Mouse (Mus musculus) ES-Bruce4 (cell line): ENCODE data around the gene Exoc4. TPM values are rescaled to one million over a fixed set of nuclear protein-coding genes. Genes with fewer than 3 reads are reported as not detected.

ENCODE experiments used
- H3K27ac ChIP-seq: 2 replicates; pipeline ENCODE4 v1.5.1; 2012; ENCODE audit warnings: low read length, inconsistent platforms; ENCODE audit not compliant: insufficient read depth
- H3K27me3 ChIP-seq: 2 replicates; pipeline ENCODE4 v1.6.1; 2012; ENCODE audit warnings: mild to moderate bottlenecking, low read length, inconsistent platforms; ENCODE audit not compliant: control insufficient read depth, poor library complexity, insufficient read depth, severe bottlenecking
- H3K36me3 ChIP-seq: 2 replicates; pipeline ENCODE4 v1.6.1; 2012; ENCODE audit warnings: inconsistent platforms, mild to moderate bottlenecking, low read length, moderate library complexity; ENCODE audit not compliant: control insufficient read depth, poor library complexity, insufficient read depth, severe bottlenecking
- H3K4me1 ChIP-seq: one replicate; pipeline ENCODE4 v1.8.1; 2011; ENCODE audit warnings: low read length; ENCODE audit not compliant: control insufficient read depth, insufficient read depth
- H3K4me3 ChIP-seq: 2 replicates; pipeline ENCODE4 v1.5.1; 2011; ENCODE audit warnings: low read depth, mild to moderate bottlenecking, low read length
- H3K9ac ChIP-seq: 2 replicates; pipeline ENCODE4 v1.6.1; 2012; ENCODE audit warnings: low read depth, mild to moderate bottlenecking, inconsistent platforms; ENCODE audit not compliant: poor library complexity, severe bottlenecking
- H3K9me3 ChIP-seq: replicated peaks from 2 replicates; pipeline ENCODE4 v1.6.1; 2012; ENCODE audit warnings: mild to moderate bottlenecking, low read length, inconsistent platforms; ENCODE audit not compliant: control insufficient read depth, poor library complexity, insufficient read depth, severe bottlenecking
- CTCF ChIP-seq: IDR thresholded peaks from one replicate; pipeline ENCODE4 v1.8.1; 2011; ENCODE audit warnings: low read depth, low read length
- EP300 ChIP-seq: IDR thresholded peaks from 2 replicates; pipeline ENCODE4 v1.6.1; 2011; ENCODE audit warnings: low read depth, low read length; ENCODE audit not compliant: insufficient read depth
- POLR2A ChIP-seq: IDR thresholded peaks from one replicate; pipeline ENCODE4 v1.8.1; 2011; ENCODE audit warnings: low read length; ENCODE audit not compliant: insufficient read depth
- polyA plus RNA-seq: library from polyadenylated mRNA; stranded (reverse); fragments of >200 nt; gene quantifications from 2 replicates; pipeline ENCODE4 v1.2.4, GENCODE M21; 2011; ENCODE audit warnings: low read depth; ENCODE audit not compliant: missing spikeins, insufficient read depth, insufficient read length

Exoc4 gene
- polyA plus RNA-seq, 1 experiment, result 158 TPM

DNA sequence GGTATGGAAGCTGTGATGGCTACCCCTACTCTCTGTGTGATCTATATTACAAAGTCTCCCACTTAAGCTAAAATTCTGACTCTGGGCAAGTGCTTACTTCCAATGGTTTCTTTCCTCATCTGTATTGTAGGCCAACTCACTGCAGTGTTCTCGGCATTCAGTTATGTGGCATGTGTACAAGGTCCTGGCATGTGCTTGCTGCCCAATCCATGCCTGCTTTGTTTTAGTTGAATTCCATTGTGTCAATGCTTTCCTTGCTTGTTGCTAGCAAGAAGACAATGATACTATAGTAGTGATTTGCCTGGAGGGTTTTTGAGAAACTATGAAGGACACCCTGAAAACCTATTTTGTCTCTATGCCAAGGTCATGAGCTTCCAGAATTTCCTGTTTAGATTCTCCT lies 365.1 kb downstream of the Exoc4 start:
- no peak overlapping the region for H3K9ac ChIP-seq
- H3K27me3 ChIP-seq, result no peaks in the 10 kb centered on the region
- H3K27ac ChIP-seq, result no peak overlapping the region
- no peaks in the 10 kb centered on the region for H3K9me3 ChIP-seq
- no peaks in the 10 kb centered on the region for H3K4me1 ChIP-seq
- no peak for TF ChIP-seq EP300
- no peak for TF ChIP-seq CTCF
- TF ChIP-seq POLR2A, result no peak
- no peaks in the 10 kb centered on the region for H3K36me3 ChIP-seq
- H3K4me3 ChIP-seq, result no peak overlapping the region

DNA sequence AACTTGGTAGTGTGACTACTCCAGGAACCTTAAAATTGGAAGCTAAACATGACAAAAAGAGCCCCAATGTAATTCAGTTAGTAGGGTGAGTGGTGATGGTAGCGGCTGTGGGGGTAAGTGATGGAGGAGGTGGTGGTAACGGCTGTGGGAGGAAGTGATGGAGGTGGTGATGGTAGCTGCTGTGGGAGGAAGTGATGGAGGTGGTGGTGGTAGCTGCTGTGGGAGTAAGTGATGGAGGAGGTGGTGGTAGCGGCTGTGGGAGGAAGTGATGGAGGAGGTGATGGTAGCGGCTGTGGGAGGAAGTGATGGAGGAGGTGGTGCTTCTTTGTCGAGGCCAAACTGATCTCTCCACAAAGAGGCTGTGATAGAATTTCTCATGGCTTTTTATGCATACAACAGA lies 369.7 kb downstream of the Exoc4 start:
- Histone ChIP-seq H3K27me3 (no peaks in the 10 kb centered on the region), H3K36me3 (no peaks in the 10 kb centered on the region), H3K9me3 (no peaks in the 10 kb centered on the region), H3K4me1 (no peaks in the 10 kb centered on the region), H3K27ac (no peak overlapping the region), H3K4me3 (no peak overlapping the region), H3K9ac (no peak overlapping the region)
- TF ChIP-seq EP300, result no peak
- TF ChIP-seq POLR2A, result no peak
- TF ChIP-seq CTCF, result no peak

GRCm38 (mm10) chr6:33620701-33621100 lies 371.8 kb downstream of the Exoc4 start:
- Histone ChIP-seq H3K27ac (no peak overlapping the region), H3K27me3 (no peaks in the 10 kb centered on the region), H3K9ac (no peak overlapping the region), H3K9me3 (no peaks in the 10 kb centered on the region), H3K4me3 (no peak overlapping the region), H3K36me3 (no peaks in the 10 kb centered on the region), H3K4me1 (no peaks in the 10 kb centered on the region)
- 0 out of 2 replicates have a peak, but pooled peaks have one; percentile 47 for TF ChIP-seq EP300
- TF ChIP-seq POLR2A, result no peak

GRCm38 (mm10) chr6:33625931-33626330 lies 377.0 kb downstream of the Exoc4 start:
- H3K9ac ChIP-seq, result no peak overlapping the region
- H3K27me3 ChIP-seq, result no peaks in the 10 kb centered on the region
- H3K27ac ChIP-seq, result no peak overlapping the region
- peaks cover 5% of the 10 kb centered on the region; the same call in 1 of the 2 replicates for H3K9me3 ChIP-seq
- H3K4me3 ChIP-seq, result no peak overlapping the region
- no peaks in the 10 kb centered on the region for H3K36me3 ChIP-seq
- no peaks in the 10 kb centered on the region for H3K4me1 ChIP-seq
- no peak for TF ChIP-seq EP300
- TF ChIP-seq POLR2A, result no peak
- no peak for TF ChIP-seq CTCF

GRCm38 (mm10) chr6:33631133-33631532 lies 382.2 kb downstream of the Exoc4 start:
- Histone ChIP-seq H3K4me3 (no peak overlapping the region), H3K9me3 (peaks cover 9% of the 10 kb centered on the region; the same call in 1 of the 2 replicates), H3K27ac (no peak overlapping the region), H3K4me1 (no peaks in the 10 kb centered on the region), H3K36me3 (no peaks in the 10 kb centered on the region), H3K27me3 (no peaks in the 10 kb centered on the region), H3K9ac (no peak overlapping the region)
- TF ChIP-seq EP300 (no peak), POLR2A (no peak), CTCF (no peak)

GRCm38 (mm10) chr6:33637192-33637591 lies 388.3 kb downstream of the Exoc4 start:
- H3K9ac ChIP-seq, result no peak overlapping the region
- no peaks in the 10 kb centered on the region for H3K27me3 ChIP-seq

More at GRCm38 (mm10) chr6:33637192-33637591, 388.3 kb downstream of the Exoc4 start:
- Histone ChIP-seq H3K27ac (no peak overlapping the region), H3K36me3 (no peaks in the 10 kb centered on the region), H3K4me1 (no peaks in the 10 kb centered on the region), H3K9me3 (no peaks in the 10 kb centered on the region), H3K4me3 (no peak overlapping the region)
- TF ChIP-seq POLR2A, result no peak
- no peak for TF ChIP-seq EP300
- TF ChIP-seq CTCF, result no peak
